Mouse (Mus musculus) midbrain, embryonic 12.5 days (tissue): ENCODE data around the gene Allc. TPM values are rescaled to one million over a fixed set of nuclear protein-coding genes. Genes with fewer than 3 reads are reported as not detected.

Experiments
- ATAC-seq: fragments of 200-750 bp; cut with Nextera tagmentation; 2 replicates; pipeline ENCODE4 v1.8.0; 2017; ENCODE audit warnings: low read depth, moderate TSS enrichment, moderate library complexity; ENCODE audit not compliant: low FRiP score
- H3K27ac ChIP-seq: fragments of 300-500 bp; sonication (generic); replicated peaks from 2 replicates; pipeline ENCODE4 v1.5.1; 2016; ENCODE audit warnings: mild to moderate bottlenecking
- H3K27me3 ChIP-seq: fragments of 300-500 bp; sonication (generic); 2 replicates; pipeline ENCODE4 v1.6.1; 2016; ENCODE audit warnings: mild to moderate bottlenecking
- H3K36me3 ChIP-seq: fragments of 300-500 bp; sonication (generic); 2 replicates; pipeline ENCODE4 v1.6.1; 2016
- H3K4me1 ChIP-seq: fragments of 300-500 bp; sonication (generic); 2 replicates; pipeline ENCODE4 v1.6.1; 2016
- H3K4me2 ChIP-seq: fragments of 300-500 bp; sonication (generic); replicated peaks from 2 replicates; pipeline ENCODE4 v1.6.1; 2016; ENCODE audit warnings: mild to moderate bottlenecking, moderate library complexity
- H3K4me3 ChIP-seq: fragments of 300-500 bp; sonication (generic); 2 replicates; pipeline ENCODE4 v1.5.1; 2016; ENCODE audit warnings: mild to moderate bottlenecking
- H3K9ac ChIP-seq: fragments of 300-500 bp; sonication (generic); replicated peaks from 2 replicates; pipeline ENCODE4 v1.6.1; 2016; ENCODE audit warnings: mild to moderate bottlenecking, moderate library complexity
- H3K9me3 ChIP-seq: fragments of 300-500 bp; sonication (generic); 2 replicates; pipeline ENCODE4 v1.6.1; 2016; ENCODE audit warnings: mild to moderate bottlenecking
- WGBS: fragments of 180-500 bp; shearing (Covaris S2); methylation state at CpG from one replicate; pipeline ENCODE4 v1.1.7; 2016; 5-methylcytosine and 5-hydroxymethylcytosine counted together
- polyA plus RNA-seq: library from polyadenylated mRNA; unstranded; fragments of >200 nt; fragmentation: Nextera tagmentation; extraction: Ambion mirVana; gene quantifications from 2 replicates; pipeline ENCODE4 v1.2.1, GENCODE M21; 2016

The Allc gene
- polyA plus RNA-seq = not detected in 2 replicates

- no peaks in the 10 kb centered on the region for H3K27me3 ChIP-seq
- H3K4me2 ChIP-seq = no peak within 1 kb of the TSS
- no peaks in the 10 kb centered on the region for H3K36me3 ChIP-seq
- no peaks in the 10 kb centered on the region for H3K4me1 ChIP-seq
- ATAC-seq = no peak
- 91% methylated on average over 8 of the region's 8 CpGs for WGBS
- no peak within 1 kb of the TSS for H3K4me3 ChIP-seq
- no peak within 1 kb of the TSS for H3K27ac ChIP-seq
- no peak within 1 kb of the TSS for H3K9ac ChIP-seq
- H3K9me3 ChIP-seq = no peaks in the 10 kb centered on the region
These were observed at the start of gene Allc for GRCm38 (mm10) chr12:28582423-28582822. TSS of gene Allc (minus strand) at chr12:28582523.

- Histone ChIP-seq H3K4me2 (no peak overlapping the region), H3K9ac (no peak overlapping the region), H3K4me3 (no peak overlapping the region), H3K36me3 (peaks cover 54% of the 10 kb centered on the region), H3K27ac (no peak overlapping the region), H3K4me1 (peaks cover 4% of the 10 kb centered on the region; the same call in 1 of the 2 replicates), H3K27me3 (no peaks in the 10 kb centered on the region), H3K9me3 (no peaks in the 10 kb centered on the region)
- 95% methylated on average over 2 of the region's 2 CpGs for WGBS
- no peak for ATAC-seq
These were observed 46.1 kb upstream of the Allc start for GRCm38 (mm10) chr12:28628436-28628835.

- no peaks in the 10 kb centered on the region for H3K4me1 ChIP-seq
- H3K9me3 ChIP-seq = no peaks in the 10 kb centered on the region
- no peak overlapping the region for H3K4me2 ChIP-seq
- no peak overlapping the region for H3K9ac ChIP-seq
- no peak for ATAC-seq
- no peak overlapping the region for H3K27ac ChIP-seq
- H3K27me3 ChIP-seq = no peaks in the 10 kb centered on the region
- H3K4me3 ChIP-seq = no peak overlapping the region
- H3K36me3 ChIP-seq = peaks cover 41% of the 10 kb centered on the region
- 74% methylated on average over 4 of the region's 4 CpGs for WGBS
These were observed 44.8 kb upstream of the Allc start for GRCm38 (mm10) chr12:28627092-28627491.

GRCm38 (mm10) chr12:28625407-28625806 is 43.1 kb upstream of the Allc start:
- no peak overlapping the region for H3K4me2 ChIP-seq
- ATAC-seq = no peak
- H3K27me3 ChIP-seq = no peaks in the 10 kb centered on the region
- no peak overlapping the region for H3K27ac ChIP-seq
- peaks cover 24% of the 10 kb centered on the region for H3K36me3 ChIP-seq
- H3K9ac ChIP-seq = no peak overlapping the region
- H3K9me3 ChIP-seq = no peaks in the 10 kb centered on the region
- H3K4me3 ChIP-seq = no peak overlapping the region
- peaks cover 8% of the 10 kb centered on the region; the same call in 1 of the 2 replicates for H3K4me1 ChIP-seq
- WGBS = 89% methylated on average over 7 of the region's 7 CpGs

- H3K4me2 ChIP-seq = no peak overlapping the region
- no peak for ATAC-seq
- H3K9ac ChIP-seq = no peak overlapping the region
- H3K27me3 ChIP-seq = no peaks in the 10 kb centered on the region
- WGBS = 88% methylated on average over 2 of the region's 2 CpGs
- no peak overlapping the region for H3K27ac ChIP-seq
- H3K4me1 ChIP-seq = peaks cover 8% of the 10 kb centered on the region; the same call in 1 of the 2 replicates
- no peaks in the 10 kb centered on the region for H3K9me3 ChIP-seq
- H3K4me3 ChIP-seq = no peak overlapping the region
- H3K36me3 ChIP-seq = peaks cover 12% of the 10 kb centered on the region
These were observed 41.9 kb upstream of the Allc start for GRCm38 (mm10) chr12:28624251-28624650.

GRCm38 (mm10) chr12:28623195-28623594 is 40.9 kb upstream of the Allc start, which contains the start of gene Colec11:
TSS of gene Colec11 (minus strand) at chr12:28623377.
- Histone ChIP-seq H3K4me2 (no peak within 1 kb of the TSS), H3K9ac (no peak within 1 kb of the TSS), H3K4me1 (peaks cover 8% of the 10 kb centered on the region; the same call in 1 of the 2 replicates), H3K27ac (no peak within 1 kb of the TSS), H3K27me3 (no peaks in the 10 kb centered on the region), H3K9me3 (no peaks in the 10 kb centered on the region), H3K4me3 (no peak within 1 kb of the TSS), H3K36me3 (peaks cover 2% of the 10 kb centered on the region; the same call in 1 of the 2 replicates)
- 68% methylated on average over 5 of the region's 5 CpGs for WGBS
- ATAC-seq = no peak

GRCm38 (mm10) chr12:28622641-28623040 is 40.3 kb upstream of the Allc start:
- Histone ChIP-seq H3K27me3 (no peaks in the 10 kb centered on the region), H3K4me2 (no peak overlapping the region), H3K9ac (no peak overlapping the region), H3K36me3 (no peaks in the 10 kb centered on the region), H3K4me1 (peaks cover 8% of the 10 kb centered on the region; the same call in 1 of the 2 replicates), H3K9me3 (no peaks in the 10 kb centered on the region), H3K27ac (no peak overlapping the region), H3K4me3 (no peak overlapping the region)
- ATAC-seq = no peak
- 92% methylated on average over 1 of the region's 1 CpGs for WGBS

- ATAC-seq = no peak
- no peak overlapping the region for H3K4me3 ChIP-seq
- H3K9ac ChIP-seq = no peak overlapping the region
- WGBS = 63% methylated on average over 5 of the region's 5 CpGs
- no peaks in the 10 kb centered on the region for H3K27me3 ChIP-seq
- no peak overlapping the region for H3K27ac ChIP-seq
- no peak overlapping the region for H3K4me2 ChIP-seq
- H3K36me3 ChIP-seq = no peaks in the 10 kb centered on the region
- H3K4me1 ChIP-seq = peaks cover 8% of the 10 kb centered on the region; the same call in 1 of the 2 replicates
- no peaks in the 10 kb centered on the region for H3K9me3 ChIP-seq
These were observed 39.8 kb upstream of the Allc start for GRCm38 (mm10) chr12:28622167-28622532.

- H3K27me3 ChIP-seq = no peaks in the 10 kb centered on the region
- ATAC-seq = no peak
- no peak overlapping the region for H3K4me2 ChIP-seq
- no peak overlapping the region for H3K9ac ChIP-seq
- peaks cover 8% of the 10 kb centered on the region; the same call in 1 of the 2 replicates for H3K4me1 ChIP-seq
- H3K9me3 ChIP-seq = no peaks in the 10 kb centered on the region
- H3K4me3 ChIP-seq = no peak overlapping the region
- H3K36me3 ChIP-seq = no peaks in the 10 kb centered on the region
- H3K27ac ChIP-seq = no peak overlapping the region
- WGBS = 37% methylated on average over 7 of the region's 7 CpGs
These were observed 39.3 kb upstream of the Allc start for GRCm38 (mm10) chr12:28621451-28622166.

- H3K4me2 ChIP-seq = no peak overlapping the region
- no peak overlapping the region for H3K4me3 ChIP-seq
- H3K27me3 ChIP-seq = peaks cover 3% of the 10 kb centered on the region; the same call in 1 of the 2 replicates
- H3K9me3 ChIP-seq = no peaks in the 10 kb centered on the region
- WGBS = 79% methylated on average over 4 of the region's 4 CpGs
- no peaks in the 10 kb centered on the region for H3K36me3 ChIP-seq
- no peak overlapping the region for H3K9ac ChIP-seq
- ATAC-seq = no peak
- H3K27ac ChIP-seq = no peak overlapping the region
- peaks cover 8% of the 10 kb centered on the region; the same call in 1 of the 2 replicates for H3K4me1 ChIP-seq
These were observed 35.0 kb upstream of the Allc start for GRCm38 (mm10) chr12:28617297-28617696.

GRCm38 (mm10) chr12:28614401-28614800 is 32.1 kb upstream of the Allc start:
- ATAC-seq = no peak
- Histone ChIP-seq H3K27me3 (peaks cover 3% of the 10 kb centered on the region; the same call in 1 of the 2 replicates), H3K36me3 (no peaks in the 10 kb centered on the region), H3K4me1 (no peaks in the 10 kb centered on the region), H3K9me3 (no peaks in the 10 kb centered on the region), H3K9ac (no peak overlapping the region), H3K27ac (no peak overlapping the region), H3K4me2 (no peak overlapping the region), H3K4me3 (no peak overlapping the region)
- 86% methylated on average over 7 of the region's 7 CpGs for WGBS

GRCm38 (mm10) chr12:28612391-28612790 is 30.1 kb upstream of the Allc start:
- H3K4me2 ChIP-seq = no peak overlapping the region
- H3K27me3 ChIP-seq = peaks cover 3% of the 10 kb centered on the region; the same call in 1 of the 2 replicates
- no peak overlapping the region for H3K27ac ChIP-seq
- H3K4me1 ChIP-seq = peaks cover 10% of the 10 kb centered on the region
- H3K9ac ChIP-seq = no peak overlapping the region
- H3K36me3 ChIP-seq = no peaks in the 10 kb centered on the region
- 78% methylated on average over 6 of the region's 6 CpGs for WGBS
- no peak for ATAC-seq
- no peak overlapping the region for H3K4me3 ChIP-seq
- no peaks in the 10 kb centered on the region for H3K9me3 ChIP-seq
